Mouse (Mus musculus) skeletal muscle tissue, adult 2 months (tissue): ENCODE results near the gene Apobec3.
A peak's percentile ranks its signal among the peaks of the same experiment; 100 is the strongest.

Source experiments
- DNase-seq: peaks from one replicate; pipeline ENCODE4 v3.0.0-alpha.2; 2012; ENCODE audit warnings: low read depth, low spot score

The Apobec3 gene

GRCm38 (mm10) chr15:79891436-79892212 lies at the start of gene Apobec3:
Gene Apobec3, plus strand, starts transcription at chr15:79891659.
- DNase-seq = peak; percentile 60

- no peak for DNase-seq
Measured at GRCm38 (mm10) chr15:79842985-79843384, 48.5 kb upstream of the Apobec3 start.

GRCm38 (mm10) chr15:79845986-79846385 lies 45.5 kb upstream of the Apobec3 start:
- DNase-seq = no peak

GRCm38 (mm10) chr15:79847100-79847499 lies 44.4 kb upstream of the Apobec3 start:
- DNase-seq = peak; percentile 60

- DNase-seq = no peak
Measured at GRCm38 (mm10) chr15:79850143-79850542, 41.3 kb upstream of the Apobec3 start.

- DNase-seq = no peak
Measured at GRCm38 (mm10) chr15:79858979-79859378, 32.5 kb upstream of the Apobec3 start.

GRCm38 (mm10) chr15:79859821-79860220 lies 31.6 kb upstream of the Apobec3 start:
- no peak for DNase-seq

- no peak for DNase-seq
Measured at GRCm38 (mm10) chr15:79867260-79868002, 24.0 kb upstream of the Apobec3 start.

- no peak for DNase-seq
Measured at GRCm38 (mm10) chr15:79873545-79873944, 17.9 kb upstream of the Apobec3 start.

- no peak for DNase-seq
Measured at GRCm38 (mm10) chr15:79873995-79874394, 17.5 kb upstream of the Apobec3 start.

- no peak for DNase-seq
Measured at GRCm38 (mm10) chr15:79875261-79875995, 16.0 kb upstream of the Apobec3 start.

GRCm38 (mm10) chr15:79878725-79879136 lies 12.7 kb upstream of the Apobec3 start:
- no peak for DNase-seq

GRCm38 (mm10) chr15:79879319-79879718 lies 12.1 kb upstream of the Apobec3 start:
- peak; percentile 71 for DNase-seq

- DNase-seq = no peak
Measured at GRCm38 (mm10) chr15:79880477-79880876, 11.0 kb upstream of the Apobec3 start.

GRCm38 (mm10) chr15:79882623-79883267 lies 8.7 kb upstream of the Apobec3 start:
- no peak for DNase-seq

GRCm38 (mm10) chr15:79883352-79883822 lies 8.1 kb upstream of the Apobec3 start:
- DNase-seq = peak; percentile 88

GRCm38 (mm10) chr15:79884820-79885219 lies 6.6 kb upstream of the Apobec3 start:
- no peak for DNase-seq

- peak; percentile 79 for DNase-seq
Measured at GRCm38 (mm10) chr15:79892213-79892541, 718 bp downstream of the Apobec3 start.

- DNase-seq = no peak
Measured at GRCm38 (mm10) chr15:79892995-79893823, 1.8 kb downstream of the Apobec3 start.

GRCm38 (mm10) chr15:79893824-79894123 lies 2.3 kb downstream of the Apobec3 start:
- DNase-seq = no peak

- no peak for DNase-seq
Measured at GRCm38 (mm10) chr15:79894343-79894742, 2.9 kb downstream of the Apobec3 start.
